Mouse (Mus musculus) c-Kit-positive CD71-positive TER-119-negative erythroid progenitor cells, embryonic 14.5 days (primary cell): ENCODE measurements around the gene S100a5.

Experiments
- DNase-seq: peaks from one replicate; pipeline ENCODE4 v3.0.0-alpha.2; 2013; ENCODE audit warnings: low read depth

Gene S100a5

DNA sequence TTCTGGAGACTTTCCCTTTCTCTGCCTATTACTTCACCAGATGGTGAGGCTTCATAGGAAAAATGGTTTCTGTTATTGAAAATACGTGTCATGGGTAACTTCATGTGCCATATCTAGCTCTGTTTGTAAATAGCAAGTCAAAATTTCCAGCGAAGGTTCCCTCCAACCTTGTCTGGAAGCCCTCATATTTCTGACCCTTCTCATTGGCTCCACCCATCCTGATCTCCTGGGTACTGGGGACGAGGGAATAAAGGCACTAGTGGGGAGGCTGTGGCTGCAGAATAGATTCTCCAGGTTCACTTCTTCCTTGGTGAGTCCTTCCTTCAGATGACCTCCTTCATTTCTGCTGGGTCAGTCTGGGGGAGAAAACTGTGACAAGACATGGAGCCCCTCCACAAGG, at the start of gene S100a5:
TSS of gene S100a5 (plus strand) at position 301 of the 400 bp plus-strand sequence.
- DNase-seq: no peak

DNA sequence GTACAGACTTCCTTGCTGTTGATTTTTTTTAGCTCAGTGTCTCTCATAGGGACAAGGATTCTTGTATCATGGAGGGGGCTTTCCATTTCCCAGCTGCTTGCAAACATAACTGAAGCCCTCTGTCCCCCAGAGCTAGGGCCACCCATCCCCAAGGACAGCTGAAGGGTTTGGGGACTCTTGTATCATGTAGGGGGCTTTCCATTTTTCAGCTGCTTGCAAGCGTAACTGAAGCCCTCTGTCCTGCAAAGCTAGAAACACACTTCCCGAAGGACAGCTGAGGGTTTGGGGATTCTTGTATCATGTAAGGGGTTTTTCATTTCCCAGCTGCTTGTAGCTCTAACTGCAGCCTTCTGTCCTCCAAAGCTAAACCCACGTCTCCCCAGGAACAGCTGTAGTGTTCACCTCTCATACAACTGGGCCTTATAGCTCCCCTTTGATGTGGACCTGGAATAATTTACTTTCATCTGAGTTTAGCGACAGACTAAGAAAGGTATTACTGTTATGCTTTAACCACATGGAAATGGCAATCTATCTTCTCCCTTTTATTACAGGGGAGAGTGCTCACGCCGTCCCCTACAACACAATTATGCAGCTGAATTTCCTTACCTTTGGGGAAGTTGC, 48.2 kb upstream of the S100a5 start, which contains the start of gene S100a3:
TSS of gene S100a3 (plus strand) at position 571 of the 621 bp plus-strand sequence.
- DNase-seq: no peak

DNA sequence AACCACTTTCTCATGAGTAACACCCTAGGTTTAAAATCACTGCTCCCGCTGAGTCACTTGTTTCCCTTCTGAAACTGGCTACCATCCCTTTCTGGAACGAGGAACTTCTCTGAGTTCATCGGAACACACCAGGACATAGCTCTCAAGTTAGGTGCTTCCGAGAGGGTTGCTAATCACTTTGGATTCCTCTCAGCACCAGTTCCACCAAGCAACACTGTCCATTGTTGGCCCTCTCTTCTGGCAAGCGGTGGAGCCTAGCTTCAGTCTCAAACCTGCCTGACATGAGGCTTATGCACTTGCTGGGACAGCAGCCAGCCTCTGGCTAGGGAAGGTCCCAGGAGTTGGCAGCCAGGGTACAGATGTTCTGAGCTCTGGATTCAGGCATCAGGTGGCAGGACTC, 33.6 kb upstream of the S100a5 start:
- DNase-seq: no peak

- DNase-seq: no peak
These were observed 33.0 kb upstream of the S100a5 start for GRCm38 (mm10) chr3:90575320-90575719.

GRCm38 (mm10) chr3:90576351-90577001, 31.8 kb upstream of the S100a5 start:
- no peak for DNase-seq

DNA sequence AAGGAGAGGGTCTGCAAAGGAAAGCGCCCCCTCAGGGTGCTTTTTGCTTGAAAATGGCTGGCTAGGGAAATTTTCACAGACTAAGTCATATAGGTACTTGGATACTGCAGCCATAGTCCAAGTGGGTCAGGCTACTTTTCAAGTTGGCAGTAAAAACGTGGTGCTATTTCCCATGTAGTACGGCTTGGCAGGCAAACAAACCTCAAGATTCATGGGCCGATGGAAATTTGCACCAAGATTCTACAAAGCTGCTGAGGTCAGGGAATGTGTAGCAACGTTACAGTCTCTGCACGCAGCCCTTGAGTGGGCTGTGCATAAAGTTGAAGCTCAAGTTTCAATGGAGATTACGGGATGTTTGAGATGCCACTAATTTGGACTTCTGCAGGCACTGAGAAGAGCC, 28.9 kb upstream of the S100a5 start:
- no peak for DNase-seq

DNA sequence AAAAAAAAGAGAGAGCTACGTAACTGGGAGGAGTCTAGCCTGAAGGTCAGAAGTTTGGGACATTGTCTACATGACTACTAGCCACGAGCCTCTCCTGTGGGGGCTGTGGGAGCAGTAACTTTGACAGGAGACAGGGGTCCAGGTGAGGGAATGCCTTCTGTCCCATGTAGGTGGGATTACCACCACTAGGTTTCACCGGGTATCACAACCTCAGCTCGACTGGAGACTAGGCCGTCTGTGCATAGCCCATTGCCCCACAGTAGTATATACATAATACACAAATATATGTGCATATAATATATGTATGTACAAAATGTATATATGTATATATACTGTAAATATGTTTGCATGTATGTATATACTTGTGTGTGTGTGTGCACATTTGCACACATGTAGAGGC, 27.2 kb upstream of the S100a5 start:
- no peak for DNase-seq

DNA sequence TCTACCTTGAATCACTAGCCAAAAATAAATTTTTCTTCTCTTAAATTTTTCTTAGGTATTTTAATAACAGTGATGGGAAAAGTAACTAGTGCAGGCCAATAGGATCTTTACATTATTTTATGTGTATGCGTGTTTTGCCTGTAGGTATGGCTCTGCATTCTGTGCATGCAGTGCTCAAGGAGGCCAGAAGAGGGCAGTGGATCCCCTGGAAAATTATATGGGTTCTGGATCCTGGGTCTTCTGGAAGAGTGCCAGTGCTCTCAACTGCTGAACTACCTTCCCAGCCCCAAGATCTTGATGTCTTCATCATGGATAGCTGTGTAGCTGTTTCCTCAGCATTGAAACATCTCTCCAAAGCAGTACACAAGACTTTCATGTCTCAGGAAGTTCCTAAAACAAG, 26.2 kb upstream of the S100a5 start:
- no peak for DNase-seq

GRCm38 (mm10) chr3:90582556-90582955, 25.8 kb upstream of the S100a5 start:
- no peak for DNase-seq

- no peak for DNase-seq
These were observed 24.4 kb upstream of the S100a5 start for GRCm38 (mm10) chr3:90583893-90584292.

DNA sequence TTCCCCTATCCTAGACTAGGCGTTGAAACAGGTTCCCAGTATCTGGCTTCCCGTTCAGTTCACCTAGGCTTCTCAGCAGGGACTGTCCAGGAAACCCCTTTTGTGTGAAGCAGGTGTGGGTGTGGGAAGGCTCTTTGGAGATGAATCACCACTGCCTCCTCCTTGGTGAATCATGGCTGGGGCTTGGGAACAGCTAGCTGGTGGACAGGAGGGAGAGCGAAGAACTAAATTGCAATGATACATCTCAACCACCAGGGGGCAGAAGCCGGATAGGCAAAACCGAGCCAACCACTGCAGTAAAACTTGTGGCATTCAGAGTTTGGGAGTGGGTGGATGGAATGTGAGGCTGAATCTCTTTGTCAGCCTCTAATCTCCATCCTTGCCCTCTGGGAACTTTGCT, 22.7 kb upstream of the S100a5 start:
- peak; percentile 29 for DNase-seq

DNA sequence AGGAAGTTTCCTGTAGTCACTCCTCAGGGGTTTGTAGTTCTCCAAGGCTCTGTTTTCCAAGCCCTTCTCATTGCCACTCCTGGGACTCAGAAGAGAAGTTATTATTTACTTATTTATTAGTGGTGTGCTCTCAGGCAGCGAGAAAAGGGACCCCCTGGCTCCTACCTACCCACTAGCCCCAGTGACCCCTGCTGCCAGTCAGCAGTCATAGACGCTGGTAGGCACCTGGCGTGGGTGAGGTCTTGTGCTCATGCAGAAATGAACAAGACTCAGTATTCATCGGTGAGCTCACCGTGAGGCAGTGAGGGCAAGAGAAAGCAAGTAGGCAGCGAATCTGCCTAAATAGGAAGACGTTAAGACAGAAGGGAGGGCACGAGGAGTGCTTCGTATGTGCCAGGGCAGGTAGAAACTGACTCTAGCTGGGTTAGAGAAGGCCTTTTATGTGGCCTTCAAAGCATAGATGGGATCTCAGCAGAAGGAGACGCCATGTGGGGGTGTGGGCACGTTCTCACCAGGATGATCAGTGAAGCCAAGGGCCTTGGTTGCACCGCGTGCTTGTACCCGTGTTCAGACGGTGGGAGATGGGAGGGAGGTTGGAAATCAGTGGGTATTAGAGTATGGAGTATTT, 22.2 kb upstream of the S100a5 start:
- DNase-seq: no peak

GRCm38 (mm10) chr3:90586906-90587305, 21.4 kb upstream of the S100a5 start:
- no peak for DNase-seq

DNA sequence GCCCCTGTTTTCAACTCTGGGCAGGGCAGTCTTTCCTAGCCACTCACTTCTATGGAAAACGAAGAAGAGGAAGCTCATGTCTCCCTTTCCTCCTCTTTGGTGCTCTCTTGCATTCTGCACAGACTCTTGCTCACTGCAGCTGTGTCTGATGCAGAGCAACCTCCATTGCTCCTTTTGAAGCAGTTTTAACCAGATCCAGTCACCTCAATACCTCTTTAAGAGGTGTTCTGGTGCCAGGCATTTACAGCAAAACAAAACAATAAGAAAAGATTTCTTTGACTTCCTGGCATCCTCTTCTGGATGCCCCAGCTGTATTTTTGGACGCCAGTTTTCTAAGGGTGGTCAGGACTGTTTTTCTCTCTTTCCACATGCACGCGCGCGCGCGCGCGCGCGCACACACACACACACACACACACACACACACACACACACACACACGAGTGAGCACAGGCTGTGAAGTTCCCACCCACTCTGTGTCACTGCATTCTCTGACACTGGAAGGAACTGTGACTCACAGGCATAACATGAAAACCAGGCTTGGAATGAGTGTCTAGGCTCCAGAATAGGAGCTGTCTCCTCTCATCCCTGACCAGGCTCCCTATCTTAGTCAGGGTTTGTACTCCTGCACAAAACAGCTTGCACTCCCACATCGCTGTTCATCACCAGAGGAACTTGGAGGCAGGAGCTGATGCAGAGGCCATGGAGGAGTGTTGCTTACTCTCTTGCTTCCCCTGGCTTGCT, 20.8 kb upstream of the S100a5 start:
- DNase-seq: no peak

GRCm38 (mm10) chr3:90589390-90589789, 18.9 kb upstream of the S100a5 start:
- no peak for DNase-seq

DNA sequence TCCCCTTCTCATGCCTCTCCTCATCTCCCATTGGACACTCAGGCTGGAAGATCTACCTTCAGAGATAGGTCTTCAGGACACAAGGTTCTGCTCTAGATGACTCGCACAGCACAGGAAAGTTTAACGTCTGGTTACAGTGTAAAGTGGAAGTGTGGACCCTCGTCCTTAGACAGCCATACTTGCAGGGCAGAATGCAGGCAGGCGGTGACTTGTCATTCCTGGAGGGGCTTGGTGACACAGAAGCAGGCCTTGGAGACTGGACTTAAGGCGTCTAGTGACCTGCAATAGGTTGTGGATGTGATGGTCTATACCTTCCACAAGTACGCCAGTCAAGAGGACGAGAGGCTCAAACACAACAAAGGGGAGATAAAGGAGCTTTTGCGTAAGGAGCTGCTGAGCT, 18.4 kb upstream of the S100a5 start, which contains the start of gene S100a2:
TSS of gene S100a2 (plus strand) at position 301 of the 400 bp plus-strand sequence.
- DNase-seq: no peak

GRCm38 (mm10) chr3:90594466-90594865, 13.9 kb upstream of the S100a5 start:
- no peak for DNase-seq

- DNase-seq: no peak
These were observed 12.8 kb upstream of the S100a5 start for GRCm38 (mm10) chr3:90595556-90595955.

- no peak for DNase-seq
These were observed 11.5 kb upstream of the S100a5 start for GRCm38 (mm10) chr3:90596810-90597209.

DNA sequence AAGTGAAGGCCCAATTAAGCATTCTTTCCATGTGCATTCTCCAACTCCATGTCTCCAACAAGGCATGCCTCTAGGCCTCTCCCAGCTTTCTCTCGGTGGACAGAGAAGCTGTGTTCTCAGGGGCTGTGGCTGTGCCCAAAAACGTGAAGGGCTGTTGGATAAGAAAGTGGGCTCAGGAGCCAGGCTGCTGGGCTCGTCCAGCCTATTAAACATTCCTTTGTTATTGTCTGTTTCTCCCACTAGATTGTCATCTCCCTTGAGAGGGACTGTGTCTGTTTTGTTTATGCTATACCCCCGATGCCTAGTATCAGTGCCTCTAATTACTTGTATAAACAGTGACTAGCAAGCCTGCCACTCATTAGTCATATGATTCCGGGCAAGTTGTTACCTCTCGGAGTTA, 10.6 kb upstream of the S100a5 start:
- DNase-seq: no peak

- no peak for DNase-seq
These were observed 10.1 kb upstream of the S100a5 start for GRCm38 (mm10) chr3:90598212-90598611.

DNA sequence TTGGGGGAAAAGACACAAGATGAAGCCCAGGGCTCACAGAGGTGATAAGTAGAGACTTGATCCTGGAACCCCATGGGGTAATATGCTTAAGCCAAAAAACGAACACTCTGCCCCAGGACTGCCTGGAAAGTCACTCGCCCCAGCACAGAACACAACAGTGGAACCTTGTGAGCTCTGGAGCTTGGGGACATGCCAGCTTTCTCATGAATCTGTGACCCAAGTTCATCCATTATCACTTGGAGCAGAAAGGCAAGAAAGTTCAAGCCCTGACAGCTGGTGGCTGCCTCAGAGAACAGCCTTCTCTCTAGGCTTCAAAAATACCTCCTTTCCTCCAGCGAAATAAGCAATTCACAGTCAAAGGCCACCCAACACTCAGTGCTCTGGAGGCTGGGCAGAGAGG, 8.9 kb upstream of the S100a5 start:
- no peak for DNase-seq

- no peak for DNase-seq
These were observed 8.3 kb upstream of the S100a5 start for GRCm38 (mm10) chr3:90600036-90600435.
